16 mouse cellular contexts compared by ENCODE assay signal in the genomic region with DNA sequence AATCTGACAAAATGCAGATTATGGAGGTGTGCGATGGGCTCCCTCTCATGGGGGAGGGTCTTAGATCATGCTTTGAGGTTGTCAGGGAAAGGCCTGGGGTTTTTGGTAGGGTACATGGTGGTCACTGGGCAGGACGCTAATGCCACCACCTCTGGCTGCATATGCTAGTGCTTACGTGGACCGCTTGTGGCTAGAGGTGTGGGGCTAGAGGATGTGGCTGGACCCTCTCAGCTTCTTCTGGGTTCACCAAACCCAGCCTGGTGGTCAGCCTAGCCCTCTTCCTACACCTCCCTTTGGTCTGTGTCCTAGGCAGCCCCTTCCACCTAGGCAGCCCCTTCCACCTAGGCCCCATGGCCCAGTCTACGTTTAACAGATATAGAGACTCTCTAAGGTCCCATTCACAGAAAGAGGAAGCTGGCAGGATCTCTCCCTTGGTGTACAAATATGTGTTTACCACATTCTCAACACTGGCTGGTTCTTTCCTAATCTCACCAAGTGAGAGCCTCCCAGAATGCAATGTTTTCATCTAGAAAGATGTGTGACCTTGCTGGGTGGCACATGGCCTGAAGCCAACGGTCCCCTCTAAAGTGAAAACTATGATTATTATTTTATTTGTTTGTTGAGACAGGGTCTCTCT. TPM values are rescaled to one million over a fixed set of nuclear protein-coding genes. Genes with fewer than 3 reads are reported as not detected.
DNase-seq lines count a peak whose midpoint lies in the region; ATAC-seq and TF ChIP-seq lines count a peak whose summit lies in the region.
"Had no signal": no experiment of that assay in that cellular context is flagged by ENCODE, and none has a peak within 500 bp of the region (broad histone marks: within the 10 kb centered on the region; RNA-seq: fewer than 3 reads in every experiment).

No protein-coding gene starts in this region.

- 45% methylated on average over 6 of the region's 6 CpGs for WGBS in bone marrow, adult 2 months
- 67% methylated on average over 6 of the region's 6 CpGs for WGBS in liver, embryonic 16.5 days (ENCODE audit: insufficient replicate concordance)

- no peak for TF ChIP-seq CTCF in bone marrow, adult 2 months (IDR thresholded peaks at IDR 0.05; ENCODE audit: control insufficient read depth, insufficient read depth, low read length)

- no peaks in the 10 kb centered on the region for H3K9me3 ChIP-seq in liver, embryonic 16.5 days (replicated peaks; ENCODE audit: control insufficient read depth, low read length)
- H3K9me3 ChIP-seq: forebrain, embryonic 15.5 days; heart, embryonic 10.5 days; midbrain, embryonic 15.5 days; neural tube, embryonic 12.5 days had no signal

- H3K27me3 ChIP-seq in liver, embryonic 16.5 days (ENCODE audit: control insufficient read depth, insufficient read depth, low read depth, low read length) = no peaks in the 10 kb centered on the region
- H3K27me3 ChIP-seq in splenic B cell, adult 2 months (ENCODE audit: control insufficient read depth, insufficient read depth, low read length, poor library complexity, severe bottlenecking) = no peaks in the 10 kb centered on the region
- H3K27me3 ChIP-seq: forebrain, embryonic 15.5 days; midbrain, embryonic 15.5 days; neural tube, embryonic 12.5 days had no signal

- peak overlapping the region; percentile 91 for H3K27ac ChIP-seq in bone marrow, adult 2 months (ENCODE audit: control insufficient read depth, insufficient read depth, low read depth, low read length, poor library complexity)
- H3K27ac ChIP-seq in liver, embryonic 16.5 days (ENCODE audit: low read length) = peak overlapping the region; percentile 47
- H3K27ac ChIP-seq: forebrain, embryonic 15.5 days; heart, embryonic 10.5 days; kidney, postnatal 0 days; midbrain, embryonic 15.5 days; neural tube, embryonic 12.5 days had no signal

- ATAC-seq in liver, embryonic 16.5 days (ENCODE audit: low read depth) = no peak
- ATAC-seq: forebrain, embryonic 15.5 days; inflammation-experienced regulatory T-cells, adult 6 months; midbrain, embryonic 15.5 days had no signal

- H3K4me3 ChIP-seq in bone marrow, adult 2 months (replicated peaks; ENCODE audit: control insufficient read depth, low read depth, low read length) = no peak overlapping the region
- no peak overlapping the region for H3K4me3 ChIP-seq in liver, embryonic 16.5 days (ENCODE audit: low read depth, low read length)
- H3K4me3 ChIP-seq: forebrain, embryonic 15.5 days; heart, embryonic 10.5 days; midbrain, embryonic 15.5 days; neural tube, embryonic 12.5 days had no signal

- H3K36me3 ChIP-seq in liver, embryonic 16.5 days (ENCODE audit: control insufficient read depth, insufficient read depth) = no peaks in the 10 kb centered on the region
- no peaks in the 10 kb centered on the region; the same call in 1 of the 2 replicates for H3K36me3 ChIP-seq in splenic B cell, adult 2 months (ENCODE audit: control insufficient read depth, insufficient read depth, low read length, poor library complexity, severe bottlenecking)
- H3K36me3 ChIP-seq: forebrain, embryonic 15.5 days; heart, embryonic 10.5 days; midbrain, embryonic 15.5 days; neural tube, embryonic 12.5 days had no signal

- no peak overlapping the region for H3K9ac ChIP-seq in liver, embryonic 16.5 days (ENCODE audit: low read depth, low read length)
- H3K9ac ChIP-seq: forebrain, embryonic 15.5 days; midbrain, embryonic 15.5 days; neural tube, embryonic 12.5 days had no signal

- TF ChIP-seq POLR2A in bone marrow, adult 2 months (IDR thresholded peaks at IDR 0.05; ENCODE audit: borderline replicate concordance, control insufficient read depth, low read depth, low read length) = no peak

- H3K4me2 ChIP-seq in liver, embryonic 16.5 days (ENCODE audit: low read depth, low read length) = no peak overlapping the region
- H3K4me2 ChIP-seq: forebrain, embryonic 15.5 days; midbrain, embryonic 15.5 days; neural tube, embryonic 12.5 days had no signal

- H3K4me1 ChIP-seq in bone marrow, adult 2 months (ENCODE audit: control insufficient read depth, insufficient read depth, low read length) = peaks cover 18% of the 10 kb centered on the region
- peaks cover 27% of the 10 kb centered on the region for H3K4me1 ChIP-seq in liver, embryonic 16.5 days (ENCODE audit: control insufficient read depth, low read depth, low read length)

- peak; percentile 65 for DNase-seq in lung, postnatal 36 days
- no peak for DNase-seq in lung, adult 18-20 months
- peak; percentile 50 for DNase-seq in splenic B cell, adult 2 months (ENCODE audit: low read depth, low spot score)
- no peak for DNase-seq in ovary, postnatal 14 days (ENCODE audit: low spot score)
- no peak for DNase-seq in urinary bladder, postnatal 4 days (ENCODE audit: low spot score in 2 of 2)
- DNase-seq: adrenal gland, adult 2 months; cerebellum, adult 8-10 months; thymus, postnatal 25 days had no signal

RNA-seq across cellular contexts. Expression of a gene that starts 29.7 kb away (rescaled TPM):
- 22.6 and 43.7 TPM in 2 replicates for polyA plus RNA-seq in bone marrow, adult 2 months (2011; ENCODE audit: insufficient read depth, insufficient read length, low replicate concordance, missing spikeins)
- polyA plus RNA-seq in liver, embryonic 16.5 days (2015; fragmentation: Nextera tagmentation; extraction: Ambion mirVana) = 5.5 and 5.9 TPM in 2 replicates

RNA-seq across cellular contexts. Expression of a gene that starts 39.9 kb away (rescaled TPM):
- polyA plus RNA-seq in bone marrow, adult 2 months (2011; ENCODE audit: insufficient read depth, insufficient read length, low replicate concordance, missing spikeins) = 1.1 TPM in 1 of 2 replicates, not detected in the other
- not detected in 2 replicates for polyA plus RNA-seq in liver, embryonic 16.5 days (2015; fragmentation: Nextera tagmentation; extraction: Ambion mirVana)
- polyA plus RNA-seq: forebrain, embryonic 15.5 days; inflammation-experienced regulatory T-cells, adult 6 months; midbrain, embryonic 15.5 days; neural tube, embryonic 12.5 days had no signal

Comparison
In these comparisons a context has a peak if more than half of its experiments do, and no peak if none do; other contexts are left out.
1. DNase-seq: peak in lung, postnatal 36 days (single experiment) and splenic B cell, adult 2 months (single experiment); none in lung, adult 18-20 months (0 of 2), ovary, postnatal 14 days (single experiment) and urinary bladder, postnatal 4 days (0 of 2).